Mouse (Mus musculus) gastrocnemius, postnatal 25 days (tissue): Measurements from ENCODE around the gene Mthfd2. TPM values are rescaled to one million over a fixed set of nuclear protein-coding genes. Genes with fewer than 3 reads are reported as not detected.
A peak's percentile ranks its signal among the peaks of the same experiment; 100 is the strongest.

Experiments
- DNase-seq: peaks from one replicate; pipeline ENCODE4 v3.0.0; 2022
- total RNA-seq, 2 experiments: library from RNA; stranded (reverse); gene quantifications; 1 replicate in 1 of 2; 2 replicates in 1 of 2; pipeline ENCODE4 v1.2.3; 2021

Mthfd2 gene
- total RNA-seq, 2 experiments from 2014 or later, result 4.4 to 4.8 TPM

DNA sequence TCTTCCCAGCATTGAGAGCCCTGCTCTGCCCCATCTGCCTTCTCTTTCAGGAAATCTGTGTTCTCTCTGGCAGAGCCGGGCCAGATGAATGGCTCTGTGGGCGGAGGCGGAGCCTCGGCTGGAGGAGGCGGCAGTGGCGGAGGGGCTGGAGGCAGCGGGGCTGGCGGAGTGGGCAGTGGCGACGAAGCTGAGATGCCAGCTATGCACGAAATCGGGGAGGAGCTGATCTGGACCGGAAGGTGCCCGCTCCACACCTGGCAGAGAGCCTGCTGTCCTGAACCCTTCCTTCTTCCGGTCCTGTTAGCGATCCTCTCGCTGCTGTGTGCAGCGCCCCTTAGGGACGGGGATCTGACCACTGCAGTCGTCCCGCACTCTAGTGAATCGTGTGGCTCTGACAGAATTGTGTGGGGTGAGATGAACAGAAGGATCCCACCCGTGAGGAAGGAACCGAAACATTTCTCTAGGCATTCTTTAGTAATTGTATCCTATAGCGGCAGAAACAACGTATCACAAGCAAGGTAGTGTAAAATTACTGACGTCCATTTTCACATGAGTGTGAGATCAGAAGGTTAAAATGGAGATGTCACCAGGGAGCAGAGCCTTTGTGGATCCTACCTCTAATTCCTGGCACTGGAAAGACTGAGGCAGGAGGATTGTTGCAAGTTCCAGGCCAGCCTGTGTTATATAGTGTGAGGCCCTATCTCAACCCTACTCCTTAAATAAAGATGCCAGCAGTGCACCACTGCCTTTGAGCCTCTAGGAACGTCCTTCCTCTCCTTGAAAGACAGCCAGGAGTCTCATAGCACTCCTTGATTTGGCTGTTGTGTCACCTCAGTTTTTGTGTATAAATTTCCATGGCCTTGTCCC lies 57.3 kb downstream of the Mthfd2 start:
- DNase-seq, result peak; percentile 87

DNA sequence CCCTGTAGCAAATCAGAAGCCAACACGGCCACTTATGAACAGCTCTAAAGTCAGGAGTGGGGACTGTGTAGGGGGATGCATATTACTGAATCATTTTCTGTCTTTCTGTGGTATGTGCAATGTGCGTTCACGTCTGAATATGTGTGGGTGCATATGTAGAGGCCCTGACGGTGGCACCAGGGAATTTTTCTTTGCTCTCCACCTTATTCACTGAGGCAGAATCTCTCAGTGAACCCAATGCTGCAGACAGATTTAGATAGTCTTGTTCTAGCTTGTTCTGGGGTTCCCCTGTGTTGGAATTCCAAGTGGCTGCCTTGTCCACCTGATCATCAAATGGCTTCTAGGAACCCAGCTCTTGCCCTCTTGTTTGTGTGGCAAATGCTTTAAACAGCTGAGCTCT lies 58.1 kb downstream of the Mthfd2 start:
- no peak for DNase-seq

DNA sequence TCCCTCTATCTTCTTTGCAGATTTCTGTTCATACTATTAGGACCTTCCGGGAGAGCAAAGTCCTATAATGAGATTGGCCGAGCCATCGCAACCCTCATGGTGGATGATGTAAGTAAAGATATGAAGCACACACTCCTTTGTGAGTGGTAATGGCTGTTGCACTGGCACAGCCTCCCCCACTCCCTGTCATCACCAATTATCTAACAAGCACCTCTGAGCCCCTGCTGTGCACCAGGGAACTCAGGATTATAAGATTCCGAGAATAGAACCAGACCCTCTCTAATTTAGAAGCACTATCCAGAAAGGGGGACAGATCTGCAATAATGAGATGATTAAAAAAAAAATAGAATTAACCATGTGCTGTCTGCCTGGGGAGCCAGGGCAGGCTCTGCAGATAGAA lies 60.1 kb downstream of the Mthfd2 start:
- no peak for DNase-seq

DNA sequence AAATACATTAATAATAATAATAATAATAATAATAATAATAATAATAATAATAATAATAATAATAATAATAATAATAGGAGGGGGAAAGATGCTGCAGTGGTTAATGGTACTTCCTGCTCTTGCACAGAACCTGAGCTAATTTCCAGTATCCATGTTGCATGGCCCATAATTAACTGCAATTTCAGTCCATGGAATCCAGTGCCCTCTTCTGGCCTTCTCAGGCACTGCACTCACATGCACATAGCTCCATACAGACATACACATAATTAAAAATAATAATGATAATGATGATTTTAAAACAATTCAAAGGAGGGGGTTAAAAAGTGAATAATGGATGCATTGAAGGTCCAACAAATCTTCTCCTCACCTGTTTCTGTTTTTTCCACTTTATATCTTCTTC lies 60.5 kb downstream of the Mthfd2 start:
- no peak for DNase-seq

DNA sequence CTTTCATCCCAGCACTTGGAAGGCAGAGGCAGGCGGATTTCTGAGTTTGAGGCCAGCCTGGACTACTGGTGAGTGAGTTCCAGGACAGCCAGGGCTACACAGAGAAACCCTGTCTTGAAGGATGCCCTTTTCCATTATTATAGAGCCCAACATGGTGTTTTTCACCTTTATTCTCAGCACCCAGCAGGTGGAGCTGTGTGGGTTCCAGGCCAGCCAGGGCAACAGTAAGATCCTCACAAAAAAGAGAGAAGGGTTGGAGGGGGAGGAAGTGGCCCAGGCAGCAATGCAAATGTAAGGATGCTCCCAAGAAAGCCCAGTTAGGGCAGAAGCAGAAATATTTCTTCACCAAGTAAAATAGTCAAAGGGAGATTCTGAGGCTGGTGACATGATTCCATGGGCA lies 61.2 kb downstream of the Mthfd2 start:
- no peak for DNase-seq

Other genes starting within 250 kb of the Mthfd2 start
- gene Pcgf1, start 248.0 kb downstream of the Mthfd2 start, total RNA-seq, result 1 to 10 TPM; 6.7 to 7.1 TPM
- gene Lbx2, start 239.5 kb downstream of the Mthfd2 start, total RNA-seq, result not detected
- 1 to 10 TPM in 1 of 2 experiments, under 1 TPM in 1; 0.54 to 1.7 TPM for gene Ccdc142, start 224.3 kb downstream of the Mthfd2 start, total RNA-seq
- 1 to 10 TPM; 1.0 TPM for gene Gm42688, start 224.3 kb downstream of the Mthfd2 start, total RNA-seq
- 100 to 1,000 TPM; 109 to 113 TPM for gene Mrpl53, start 216.9 kb downstream of the Mthfd2 start, total RNA-seq
- gene Mogs, start 210.4 kb downstream of the Mthfd2 start, total RNA-seq, result 1 to 10 TPM; 6.5 to 8.1 TPM
- 10 to 100 TPM; 37.8 to 38.2 TPM for gene Wbp1, start 204.3 kb downstream of the Mthfd2 start, total RNA-seq
- 10 to 100 TPM in 1 of 2 experiments, 1 to 10 TPM in 1; 4.8 to 14.0 TPM for gene Ino80b, start 200.5 kb downstream of the Mthfd2 start, total RNA-seq
- gene Rtkn, start 190.4 kb downstream of the Mthfd2 start, total RNA-seq, result 10 to 100 TPM in 1 of 2 experiments, 1 to 10 TPM in 1; 7.9 to 14.4 TPM
- gene Wdr54, start 169.5 kb downstream of the Mthfd2 start, total RNA-seq, result 1 to 10 TPM; 1.2 to 1.4 TPM
- gene 1700003E16Rik, start 169.5 kb downstream of the Mthfd2 start, total RNA-seq, result not detected
- gene Dctn1, start 160.0 kb downstream of the Mthfd2 start, total RNA-seq, result 100 to 1,000 TPM; 118 to 126 TPM
- not detected for gene Slc4a5, start 106.1 kb downstream of the Mthfd2 start, total RNA-seq
- 10 to 100 TPM; 11.3 to 11.5 TPM for gene Mob1a, start 108 bp upstream of the Mthfd2 start, total RNA-seq
- gene Bola3, start 23.2 kb upstream of the Mthfd2 start, total RNA-seq, result 100 to 1,000 TPM; 236 to 237 TPM
- 10 to 100 TPM; 22.2 to 29.7 TPM for gene Tet3, start 133.2 kb upstream of the Mthfd2 start, total RNA-seq
- gene Dguok, start 181.1 kb upstream of the Mthfd2 start, total RNA-seq, result 10 to 100 TPM; 14.3 to 14.5 TPM
- 1 to 10 TPM in 1 of 2 experiments, under 1 TPM in 1; 0.72 to 5.6 TPM for gene Actg2, start 210.4 kb upstream of the Mthfd2 start, total RNA-seq
- 1 to 10 TPM; 6.7 to 7.9 TPM for gene Stambp, start 246.8 kb upstream of the Mthfd2 start, total RNA-seq